11 mouse cellular contexts compared by ENCODE assay signal in the genomic region with DNA sequence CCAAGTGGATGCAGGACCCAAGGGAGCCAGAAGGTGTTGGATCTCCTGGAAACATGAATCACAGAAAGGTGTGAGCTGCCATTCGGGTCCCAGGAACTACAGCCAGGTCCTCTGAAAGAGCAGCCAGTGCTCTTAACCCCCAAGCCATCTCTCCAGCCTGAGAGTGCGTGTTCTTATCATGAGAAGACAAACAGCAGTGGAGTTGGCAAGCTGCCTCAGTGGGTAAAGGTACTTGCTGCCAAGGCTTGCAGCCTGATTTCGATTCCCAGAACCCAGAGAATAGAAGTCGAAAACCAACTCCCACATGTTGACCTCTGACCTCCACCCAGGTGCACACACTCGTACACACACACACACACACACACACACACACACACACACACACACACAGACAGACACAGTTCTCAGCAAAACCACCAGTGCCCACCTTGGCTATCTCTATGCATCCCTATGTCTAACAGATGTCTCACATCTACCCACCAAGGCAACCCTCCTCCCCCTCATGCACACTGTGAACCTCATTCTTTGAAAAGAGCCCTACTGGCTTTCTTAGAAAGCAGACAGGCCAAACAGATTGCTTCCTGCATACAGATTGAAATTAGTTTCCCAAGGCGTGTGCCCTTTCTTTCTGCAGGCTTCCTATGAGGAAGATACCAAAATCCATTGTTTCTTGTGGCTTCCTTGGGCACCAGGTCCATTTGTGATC. TPM values are rescaled to one million over a fixed set of nuclear protein-coding genes. Genes with fewer than 3 reads are reported as not detected.
DNase-seq lines count a peak whose midpoint lies in the region; ATAC-seq lines count a peak whose summit lies in the region.
"Had no signal": no experiment of that assay in that cellular context is flagged by ENCODE, and none has a peak within 500 bp of the region (broad histone marks: within the 10 kb centered on the region; RNA-seq: fewer than 3 reads in every experiment).

No protein-coding gene starts in this region.

- H3K4me1 ChIP-seq in hindbrain, embryonic 11.5 days (replicated peaks; ENCODE audit: control insufficient read depth, insufficient read depth, low read length): peaks cover 17% of the 10 kb centered on the region
- H3K4me1 ChIP-seq in midbrain, embryonic 15.5 days: peaks cover 37% of the 10 kb centered on the region

- intact Hi-C loops in left cerebral cortex, postnatal 4 days (cut with DNase I): no loop called here

- peak; percentile 66 for DNase-seq in left cerebral cortex, postnatal 4 days
- DNase-seq in left cerebral cortex, adult 8-10 months (ENCODE audit: low spot score in 2 of 2): no peak
- peak; percentile 57 for DNase-seq in adrenal gland, postnatal 25 days
- no peak for DNase-seq in hindbrain, embryonic 11.5 days (ENCODE audit: low spot score)
- no peak for DNase-seq in frontal cortex, postnatal 14 days (ENCODE audit: low spot score in 2 of 2)
- DNase-seq in gastrocnemius, postnatal 10 days: no peak
- DNase-seq in urinary bladder, adult 2 months (ENCODE audit: low spot score): no peak

- H3K27ac ChIP-seq in hindbrain, embryonic 11.5 days (ENCODE audit: low read depth, low read length): peak overlapping the region; percentile 65
- 0 out of 2 replicates have a peak overlapping the region, but pooled peaks have one; percentile 79 for H3K27ac ChIP-seq in midbrain, embryonic 15.5 days
- H3K27ac ChIP-seq: limb, embryonic 12.5 days had no signal

- no peak overlapping the region for H3K4me3 ChIP-seq in hindbrain, embryonic 11.5 days (ENCODE audit: low read depth, low read length)
- H3K4me3 ChIP-seq in midbrain, embryonic 15.5 days: no peak overlapping the region
- H3K4me3 ChIP-seq: limb, embryonic 12.5 days had no signal

- H3K9me3 ChIP-seq in hindbrain, embryonic 11.5 days (ENCODE audit: control insufficient read depth, low read length): no peaks in the 10 kb centered on the region
- H3K9me3 ChIP-seq in midbrain, embryonic 15.5 days: no peaks in the 10 kb centered on the region
- H3K9me3 ChIP-seq: limb, embryonic 12.5 days had no signal

- no peak overlapping the region for H3K4me2 ChIP-seq in hindbrain, embryonic 11.5 days (replicated peaks; ENCODE audit: low read depth, low read length)
- no peak overlapping the region for H3K4me2 ChIP-seq in midbrain, embryonic 15.5 days
- H3K4me2 ChIP-seq: limb, embryonic 12.5 days had no signal

- no peak overlapping the region for H3K9ac ChIP-seq in hindbrain, embryonic 11.5 days (ENCODE audit: low read depth, low read length)
- no peak overlapping the region for H3K9ac ChIP-seq in midbrain, embryonic 15.5 days
- H3K9ac ChIP-seq: limb, embryonic 12.5 days had no signal

- no peaks in the 10 kb centered on the region for H3K36me3 ChIP-seq in hindbrain, embryonic 11.5 days (ENCODE audit: control insufficient read depth, insufficient read depth, low read length)
- H3K36me3 ChIP-seq in midbrain, embryonic 15.5 days (replicated peaks): no peaks in the 10 kb centered on the region
- H3K36me3 ChIP-seq: limb, embryonic 12.5 days had no signal

- no peaks in the 10 kb centered on the region for H3K27me3 ChIP-seq in hindbrain, embryonic 11.5 days (ENCODE audit: control insufficient read depth, insufficient read depth, low read length)
- no peaks in the 10 kb centered on the region for H3K27me3 ChIP-seq in midbrain, embryonic 15.5 days (replicated peaks)
- H3K27me3 ChIP-seq: limb, embryonic 12.5 days had no signal

- 63% methylated on average over 6 of the region's 6 CpGs for WGBS in hindbrain, embryonic 11.5 days
- 63% methylated on average over 5 of the region's 6 CpGs for WGBS in midbrain, embryonic 15.5 days

- no peak for ATAC-seq in hindbrain, embryonic 11.5 days (ENCODE audit: low FRiP score)
- ATAC-seq in midbrain, embryonic 15.5 days (replicated peaks): no peak

RNA-seq across cellular contexts. Expression of gene Chd9, which starts 43.4 kb away (rescaled TPM):
- 10 to 100 TPM; 83.3 to 85.0 TPM for total RNA-seq in left cerebral cortex, postnatal 4 days (2021)
- 100 to 1,000 TPM; 169 to 194 (median 186) TPM for total RNA-seq in left cerebral cortex, adult 8-10 months (2022)
- 78.7 and 81.6 TPM in 2 replicates for total RNA-seq in adrenal gland, postnatal 25 days (2021)
- 51.2 and 72.5 TPM in 2 replicates for polyA plus RNA-seq in hindbrain, embryonic 11.5 days (2014; fragmentation: Nextera tagmentation; extraction: Ambion mirVana)
- polyA plus RNA-seq in midbrain, embryonic 15.5 days (2015; fragmentation: Nextera tagmentation; extraction: Ambion mirVana): 79.5 and 81.7 TPM in 2 replicates
- 10 to 100 TPM; 42.6 to 51.8 TPM for total RNA-seq in gastrocnemius, postnatal 10 days (2021)
- 125 and 145 TPM in 2 replicates for polyA plus RNA-seq in urinary bladder, adult 2 months (2012; rRNA removed)

RNA-seq across cellular contexts. Expression of gene Gm19935, which starts 54.3 kb away (rescaled TPM):
- total RNA-seq in left cerebral cortex, postnatal 4 days (2021): 1 to 10 TPM; 1.1 to 1.3 TPM
- 1 to 10 TPM; 1.3 to 2.3 (median 2.0) TPM for total RNA-seq in left cerebral cortex, adult 8-10 months (2022)
- total RNA-seq in adrenal gland, postnatal 25 days (2021): not detected in 2 replicates
- 0.25 and 0.59 TPM in 2 replicates for polyA plus RNA-seq in hindbrain, embryonic 11.5 days (2014; fragmentation: Nextera tagmentation; extraction: Ambion mirVana)
- polyA plus RNA-seq in midbrain, embryonic 15.5 days (2015; fragmentation: Nextera tagmentation; extraction: Ambion mirVana): 0.23 and 0.65 TPM in 2 replicates
- total RNA-seq in gastrocnemius, postnatal 10 days (2021): not detected
- polyA plus RNA-seq in urinary bladder, adult 2 months (2012; rRNA removed): 0.16 and 0.34 TPM in 2 replicates
- total RNA-seq: neutrophil, adult 5-6 weeks had no signal
- polyA plus RNA-seq: embryonic facial prominence, embryonic 11.5 days; limb, embryonic 12.5 days had no signal

Comparison
In these comparisons a context has a peak if more than half of its experiments do, and no peak if none do; other contexts are left out.
1. DNase-seq: peak in left cerebral cortex, postnatal 4 days (single experiment) and adrenal gland, postnatal 25 days (single experiment); none in left cerebral cortex, adult 8-10 months (0 of 2), hindbrain, embryonic 11.5 days (single experiment), frontal cortex, postnatal 14 days (0 of 2), gastrocnemius, postnatal 10 days (single experiment) and urinary bladder, adult 2 months (single experiment).